Mouse (Mus musculus): ENCODE measurements around the gene Lama1. TPM values are rescaled to one million over a fixed set of nuclear protein-coding genes. Genes with fewer than 3 reads are reported as not detected.
A peak's percentile ranks its signal among the peaks of the same experiment; 100 is the strongest.
"Not testable (repeated sequence)": the region's sequence is repeated elsewhere in the genome, so short reads cannot be mapped to it uniquely, and the experiment has no call there.

Lama1 gene
- polyA plus RNA-seq, 1 experiment from 2014 or later = 6.5 TPM

DNA sequence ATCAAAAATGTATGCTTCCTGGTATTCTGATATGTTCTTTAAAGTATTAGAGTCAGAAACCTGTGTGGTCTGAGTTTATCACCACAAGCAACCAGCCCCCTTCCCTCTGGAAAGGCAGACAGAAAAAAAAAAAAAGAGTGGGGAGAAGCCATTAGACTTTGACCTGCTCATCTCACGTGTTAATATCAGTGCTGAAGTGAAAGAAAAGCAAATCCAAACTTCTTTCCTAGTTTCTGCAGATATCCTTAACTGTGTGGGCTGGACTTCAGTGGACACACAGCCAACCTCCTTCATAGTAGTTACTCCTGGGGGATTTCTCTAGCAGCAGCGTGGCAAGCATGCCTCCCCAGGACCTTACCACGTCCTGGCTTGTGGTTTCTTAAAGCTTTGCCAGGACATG is 34.0 kb downstream of the Lama1 start:
- 49% methylated on average over 3 of the region's 3 CpGs for WGBS
- no peak for TF ChIP-seq CTCF (IDR thresholded peaks at IDR 0.05; ENCODE audit: low read depth)
- no peak for ATAC-seq (ENCODE audit: insufficient read depth)
- H3K4me1 ChIP-seq (ENCODE audit: insufficient read depth) = peaks cover 4% of the 10 kb centered on the region; the same call in 1 of the 2 replicates
- no peaks in the 10 kb centered on the region for H3K27me3 ChIP-seq (ENCODE audit: insufficient read depth, low read length)
- H3K36me3 ChIP-seq (ENCODE audit: insufficient read depth) = no peaks in the 10 kb centered on the region
- no peak overlapping the region for H3K9ac ChIP-seq
- DNase-seq = no peak
- H3K27ac ChIP-seq (ENCODE audit: low read depth) = no peak overlapping the region
- H3K4me2 ChIP-seq = no peak overlapping the region
- no peaks in the 10 kb centered on the region for H3K9me3 ChIP-seq (ENCODE audit: low read depth, low read length)
- H3K4me3 ChIP-seq (ENCODE audit: low read depth, low read length) = no peak overlapping the region

- Histone ChIP-seq H3K27me3 (ENCODE audit: insufficient read depth, low read length) (no peaks in the 10 kb centered on the region), H3K36me3 (ENCODE audit: insufficient read depth) (no peaks in the 10 kb centered on the region), H3K4me3 (ENCODE audit: low read depth, low read length) (no peak overlapping the region), H3K9ac (no peak overlapping the region), H3K27ac (ENCODE audit: low read depth) (no peak overlapping the region), H3K4me2 (no peak overlapping the region), H3K4me1 (ENCODE audit: insufficient read depth) (peaks cover 4% of the 10 kb centered on the region; the same call in 1 of the 2 replicates), H3K9me3 (ENCODE audit: low read depth, low read length) (no peaks in the 10 kb centered on the region)
- ATAC-seq (ENCODE audit: insufficient read depth) (no peak), DNase-seq (no peak)
- WGBS = 55% methylated on average over 11 of the region's 11 CpGs
- no peak for TF ChIP-seq CTCF (IDR thresholded peaks at IDR 0.05; ENCODE audit: low read depth)
Measured at GRCm38 (mm10) chr17:67731964-67732363, 34.9 kb downstream of the Lama1 start.

GRCm38 (mm10) chr17:67733516-67733915 is 36.5 kb downstream of the Lama1 start:
- WGBS = 68% methylated on average over 12 of the region's 12 CpGs
- Histone ChIP-seq H3K27me3 (ENCODE audit: insufficient read depth, low read length) (no peaks in the 10 kb centered on the region), H3K27ac (ENCODE audit: low read depth) (peak overlapping the region; percentile 15; the same call in 1 of the 2 replicates), H3K4me1 (ENCODE audit: insufficient read depth) (peaks cover 4% of the 10 kb centered on the region; the same call in 1 of the 2 replicates), H3K4me2 (no peak overlapping the region), H3K9ac (no peak overlapping the region), H3K36me3 (ENCODE audit: insufficient read depth) (no peaks in the 10 kb centered on the region), H3K4me3 (ENCODE audit: low read depth, low read length) (no peak overlapping the region), H3K9me3 (ENCODE audit: low read depth, low read length) (no peaks in the 10 kb centered on the region)
- no peak for TF ChIP-seq CTCF (IDR thresholded peaks at IDR 0.05; ENCODE audit: low read depth)
- ATAC-seq (ENCODE audit: insufficient read depth) (no peak), DNase-seq (no peak)

DNA sequence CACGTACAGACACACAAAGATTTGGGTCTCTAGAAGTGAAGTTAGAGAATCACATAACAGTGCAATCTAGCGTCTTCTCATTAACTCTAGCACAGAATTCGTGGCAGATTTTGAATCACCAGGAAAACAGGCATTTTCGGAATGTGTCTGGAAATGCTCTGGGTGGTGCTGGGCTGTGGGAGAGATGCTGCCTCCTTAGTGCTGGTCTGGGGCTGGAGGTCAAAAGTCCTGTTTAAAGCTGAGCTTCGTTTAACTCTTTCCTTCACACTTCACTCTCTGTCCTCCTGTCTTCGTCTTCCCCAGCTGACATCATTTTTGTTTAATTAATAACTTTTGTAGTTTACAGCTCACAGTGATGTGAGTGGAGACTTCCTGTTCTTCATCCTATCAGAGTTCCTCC is 38.7 kb downstream of the Lama1 start:
- WGBS = 41% methylated on average over 6 of the region's 6 CpGs
- DNase-seq (no peak), ATAC-seq (ENCODE audit: insufficient read depth) (no peak)
- H3K27me3 ChIP-seq (ENCODE audit: insufficient read depth, low read length) = no peaks in the 10 kb centered on the region
- no peak overlapping the region for H3K9ac ChIP-seq
- no peaks in the 10 kb centered on the region for H3K9me3 ChIP-seq (ENCODE audit: low read depth, low read length)
- no peak overlapping the region for H3K27ac ChIP-seq (ENCODE audit: low read depth)
- peaks cover 4% of the 10 kb centered on the region; the same call in 1 of the 2 replicates for H3K4me1 ChIP-seq (ENCODE audit: insufficient read depth)
- TF ChIP-seq CTCF (IDR thresholded peaks at IDR 0.05; ENCODE audit: low read depth) = no peak
- no peak overlapping the region for H3K4me2 ChIP-seq
- H3K4me3 ChIP-seq (ENCODE audit: low read depth, low read length) = no peak overlapping the region
- 0 out of 2 replicates have a peak, but pooled peaks cover 3% of the 10 kb centered on the region for H3K36me3 ChIP-seq (ENCODE audit: insufficient read depth)

GRCm38 (mm10) chr17:67741229-67741628 is 44.2 kb downstream of the Lama1 start:
- not testable (repeated sequence) for H3K27me3 ChIP-seq (ENCODE audit: insufficient read depth, low read length); H3K9ac ChIP-seq; H3K27ac ChIP-seq (ENCODE audit: low read depth); H3K4me2 ChIP-seq; H3K4me1 ChIP-seq (ENCODE audit: insufficient read depth); H3K4me3 ChIP-seq (ENCODE audit: low read depth, low read length); H3K36me3 ChIP-seq (ENCODE audit: insufficient read depth); ATAC-seq (ENCODE audit: insufficient read depth); H3K9me3 ChIP-seq (ENCODE audit: low read depth, low read length)
- peak; percentile 84 for DNase-seq

DNA sequence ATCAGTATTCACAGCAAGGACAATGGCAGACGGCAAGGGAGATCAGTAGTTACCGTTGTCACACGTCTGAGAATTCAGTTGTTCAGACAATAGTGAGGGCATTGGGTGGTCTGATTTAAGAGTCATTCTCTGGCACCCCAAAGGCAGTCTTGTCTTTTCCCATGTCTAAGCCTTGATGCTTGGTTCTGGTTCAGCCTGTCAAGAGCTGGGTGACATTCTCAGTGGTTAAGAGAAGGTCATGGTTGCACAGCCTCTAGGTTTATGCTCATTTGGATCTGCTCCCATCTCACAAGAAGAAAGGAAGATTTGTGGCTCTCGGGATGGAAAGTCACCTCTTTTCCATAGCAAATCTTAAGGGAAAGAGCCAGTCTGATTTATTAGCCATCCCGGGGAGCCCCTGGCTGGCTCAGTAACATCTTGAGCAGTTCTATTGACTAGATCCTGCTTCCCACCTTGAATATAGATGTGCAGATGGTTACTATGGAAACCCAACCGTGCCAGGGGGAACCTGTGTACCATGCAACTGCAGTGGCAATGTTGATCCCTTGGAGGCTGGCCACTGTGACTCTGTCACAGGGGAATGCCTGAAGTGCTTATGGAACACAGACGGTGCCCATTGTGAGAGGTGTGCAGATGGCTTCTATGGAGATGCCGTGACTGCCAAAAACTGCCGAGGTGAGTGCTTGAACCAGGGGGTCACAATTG is 67.3 kb downstream of the Lama1 start:
- Histone ChIP-seq H3K9me3 (ENCODE audit: low read depth, low read length) (no peaks in the 10 kb centered on the region), H3K9ac (no peak overlapping the region), H3K27ac (ENCODE audit: low read depth) (no peak overlapping the region), H3K4me2 (no peak overlapping the region), H3K27me3 (ENCODE audit: insufficient read depth, low read length) (no peaks in the 10 kb centered on the region), H3K4me3 (ENCODE audit: low read depth, low read length) (no peak overlapping the region), H3K36me3 (ENCODE audit: insufficient read depth) (no peaks in the 10 kb centered on the region), H3K4me1 (ENCODE audit: insufficient read depth) (no peaks in the 10 kb centered on the region)
- WGBS = 88% methylated on average over 9 of the region's 9 CpGs
- no peak for TF ChIP-seq CTCF (IDR thresholded peaks at IDR 0.05; ENCODE audit: low read depth)
- DNase-seq = no peak
- ATAC-seq (ENCODE audit: insufficient read depth) = no peak

GRCm38 (mm10) chr17:67773608-67774007 is 76.5 kb downstream of the Lama1 start:
- no peaks in the 10 kb centered on the region for H3K4me1 ChIP-seq (ENCODE audit: insufficient read depth)
- no peaks in the 10 kb centered on the region for H3K9me3 ChIP-seq (ENCODE audit: low read depth, low read length)
- ATAC-seq (ENCODE audit: insufficient read depth) = peak; percentile 75
- H3K27ac ChIP-seq (ENCODE audit: low read depth) = no peak overlapping the region
- no peak for TF ChIP-seq CTCF (IDR thresholded peaks at IDR 0.05; ENCODE audit: low read depth)
- DNase-seq = peak; percentile 70
- H3K36me3 ChIP-seq (ENCODE audit: insufficient read depth) = no peaks in the 10 kb centered on the region
- 56% methylated on average over 8 of the region's 8 CpGs for WGBS
- H3K9ac ChIP-seq = no peak overlapping the region
- no peaks in the 10 kb centered on the region for H3K27me3 ChIP-seq (ENCODE audit: insufficient read depth, low read length)
- no peak overlapping the region for H3K4me3 ChIP-seq (ENCODE audit: low read depth, low read length)
- H3K4me2 ChIP-seq = no peak overlapping the region

Data from lung, embryonic 14.5 days (tissue).